Mouse (Mus musculus) olfactory bulb, adult 2 months (tissue): ENCODE data around the gene Atp2c1.

ENCODE experiments used
- CTCF ChIP-seq: fragments of 200-500 bp; IDR thresholded peaks from 2 replicates; pipeline ENCODE4 v1.5.1; 2012; ENCODE audit warnings: low read depth, mild to moderate bottlenecking, low read length, moderate library complexity; ENCODE audit not compliant: insufficient read depth
- POLR2A ChIP-seq: fragments of 200-500 bp; IDR thresholded peaks from 2 replicates; pipeline ENCODE4 v1.6.1; 2012; ENCODE audit warnings: mild to moderate bottlenecking, low read depth, low read length, moderate library complexity; ENCODE audit not compliant: insufficient read depth

- no peak for TF ChIP-seq CTCF
- no peak for TF ChIP-seq POLR2A
Measured at GRCm38 (mm10) chr9:105374361-105374760, 152.8 kb downstream of the Atp2c1 start.
